Mouse (Mus musculus) hindbrain, embryonic 14.5 days (tissue): Measurements from ENCODE around the gene B4galt7. TPM values are rescaled to one million over a fixed set of nuclear protein-coding genes. Genes with fewer than 3 reads are reported as not detected.

ENCODE experiments used
- ATAC-seq: fragments of 200-750 bp; cut with Nextera tagmentation; 2 replicates; pipeline ENCODE4 v1.8.0; 2017; ENCODE audit warnings: moderate number of reproducible peaks, mild to moderate bottlenecking, moderate TSS enrichment, moderate library complexity; ENCODE audit not compliant: low FRiP score
- DNase-seq: peaks from one replicate; pipeline ENCODE4 v3.0.0-alpha.2; 2015; ENCODE audit warnings: low spot score
- H3K27ac ChIP-seq: fragments of 300-500 bp; sonication (generic); 2 replicates; pipeline ENCODE4 v1.5.1; 2014; ENCODE audit warnings: mild to moderate bottlenecking, moderate library complexity
- H3K27me3 ChIP-seq: fragments of 300-500 bp; sonication (generic); 2 replicates; pipeline ENCODE4 v1.6.1; 2014; ENCODE audit warnings: mild to moderate bottlenecking, low read length, mixed read lengths; ENCODE audit not compliant: control insufficient read depth, insufficient read depth
- H3K36me3 ChIP-seq: fragments of 300-500 bp; sonication (generic); replicated peaks from 2 replicates; pipeline ENCODE4 v1.6.1; 2014; ENCODE audit not compliant: control insufficient read depth, insufficient read depth
- H3K4me1 ChIP-seq: fragments of 300-500 bp; sonication (generic); replicated peaks from 2 replicates; pipeline ENCODE4 v1.6.1; 2014; ENCODE audit warnings: antibody characterized with exemption, low read length, mixed read lengths; ENCODE audit not compliant: control insufficient read depth, insufficient read depth
- H3K4me2 ChIP-seq: fragments of 300-500 bp; sonication (generic); replicated peaks from 2 replicates; pipeline ENCODE4 v1.6.1; 2014; ENCODE audit warnings: mild to moderate bottlenecking, moderate library complexity
- H3K4me3 ChIP-seq: fragments of 300-500 bp; sonication (generic); replicated peaks from 2 replicates; pipeline ENCODE4 v1.5.1; 2014; ENCODE audit warnings: mild to moderate bottlenecking, low read length
- H3K9ac ChIP-seq: fragments of 300-500 bp; sonication (generic); 2 replicates; pipeline ENCODE4 v1.6.1; 2014
- H3K9me3 ChIP-seq: fragments of 300-500 bp; sonication (generic); 2 replicates; pipeline ENCODE4 v1.6.1; 2016; ENCODE audit warnings: low read length; ENCODE audit not compliant: control insufficient read depth
- WGBS: fragments of 180-500 bp; shearing (Covaris S2); extraction: QIAGEN DNeasy Blood & Tissue Kit; methylation state at CpG from one replicate; pipeline ENCODE4 v1.1.7; 2014; 5-methylcytosine and 5-hydroxymethylcytosine counted together
- polyA plus RNA-seq: library from polyadenylated mRNA; unstranded; fragments of >200 nt; fragmentation: Nextera tagmentation; extraction: Ambion mirVana; gene quantifications from 2 replicates; pipeline ENCODE4 v1.2.1, GENCODE M21; 2014

B4galt7 gene
- polyA plus RNA-seq, 1 experiment from 2014 or later: 25.3 TPM

DNA sequence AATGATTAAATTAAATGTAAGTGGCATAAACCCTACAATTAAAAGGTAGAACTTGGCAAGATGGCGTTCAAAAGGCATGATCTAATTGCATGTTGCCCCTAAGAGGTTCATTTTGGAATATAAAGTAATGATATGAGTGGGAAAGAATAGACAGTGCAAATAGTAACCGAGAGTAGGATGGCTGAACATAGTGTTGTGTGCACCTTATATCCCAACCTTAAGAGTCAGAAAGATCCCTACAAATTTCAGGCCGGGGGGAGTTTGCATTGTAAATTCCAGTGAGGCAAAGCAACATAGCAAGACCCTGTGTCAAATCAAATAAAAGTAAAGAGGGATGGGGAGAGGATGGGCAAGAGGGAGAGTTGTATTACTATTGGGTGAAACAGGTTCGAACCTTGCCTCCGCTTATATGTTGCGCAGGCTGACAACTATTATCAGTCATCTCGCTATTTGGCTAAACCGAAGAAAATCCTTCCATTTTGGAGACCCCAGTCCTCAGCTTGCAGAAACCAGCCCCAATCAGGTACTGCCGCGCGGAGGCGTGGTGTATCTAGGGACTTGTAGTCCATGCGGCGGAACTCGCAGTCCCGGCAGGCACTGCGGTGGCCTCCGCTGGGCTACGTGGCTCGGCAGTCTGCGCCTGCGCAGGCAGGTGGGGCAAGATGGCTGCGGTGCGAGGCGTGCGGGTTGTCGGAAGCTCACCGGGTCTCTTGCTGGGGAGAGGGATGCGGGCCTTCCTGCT lies 7.0 kb upstream of the B4galt7 start:
- Histone ChIP-seq H3K9ac (peak overlapping the region; percentile 89), H3K4me2 (peak overlapping the region; percentile 81), H3K4me3 (peak overlapping the region; percentile 82), H3K27me3 (no peaks in the 10 kb centered on the region), H3K9me3 (no peaks in the 10 kb centered on the region), H3K36me3 (peaks cover 35% of the 10 kb centered on the region), H3K27ac (peak overlapping the region; percentile 81), H3K4me1 (peaks cover 12% of the 10 kb centered on the region)
- DNase-seq (peak; percentile 99), ATAC-seq (peak; percentile 99)
- 4% methylated on average over 29 of the region's 29 CpGs for WGBS

- ATAC-seq (0 out of 2 replicates have a peak, but pooled peaks have one; percentile 31), DNase-seq (no peak)
- under 1% methylated on average over 31 of the region's 31 CpGs for WGBS
- no peaks in the 10 kb centered on the region for H3K9me3 ChIP-seq
- peak overlapping the region; percentile 89 for H3K9ac ChIP-seq
- H3K4me2 ChIP-seq: peak overlapping the region; percentile 81
- H3K4me3 ChIP-seq: peak overlapping the region; percentile 82
- peak overlapping the region; percentile 58 for H3K27ac ChIP-seq
- H3K27me3 ChIP-seq: no peaks in the 10 kb centered on the region
- H3K4me1 ChIP-seq: peaks cover 12% of the 10 kb centered on the region
- H3K36me3 ChIP-seq: peaks cover 41% of the 10 kb centered on the region
These were observed 6.4 kb upstream of the B4galt7 start for GRCm38 (mm10) chr13:55593254-55593747.

DNA sequence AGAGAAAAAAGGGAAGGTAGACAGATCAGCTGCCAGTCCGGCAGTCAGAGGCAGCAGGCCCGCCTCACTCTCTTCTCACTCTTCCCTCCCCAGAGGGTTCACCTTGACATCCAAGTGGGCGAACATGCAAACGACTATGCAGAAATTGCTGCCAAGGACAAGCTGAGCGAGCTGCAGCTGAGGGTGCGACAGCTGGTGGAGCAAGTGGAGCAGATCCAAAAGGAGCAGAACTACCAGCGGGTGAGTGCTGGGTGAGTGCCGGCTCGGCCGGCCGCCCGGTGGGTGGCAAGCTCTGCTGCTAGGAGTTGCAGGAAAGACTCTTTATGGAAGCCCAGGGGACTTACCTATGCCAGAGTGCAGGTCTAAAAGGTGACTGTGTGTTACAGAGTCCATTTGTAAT lies 4.3 kb upstream of the B4galt7 start:
- Histone ChIP-seq H3K27ac (no peak overlapping the region), H3K36me3 (peaks cover 45% of the 10 kb centered on the region), H3K9ac (no peak overlapping the region), H3K4me1 (peaks cover 12% of the 10 kb centered on the region), H3K27me3 (no peaks in the 10 kb centered on the region), H3K9me3 (no peaks in the 10 kb centered on the region), H3K4me3 (no peak overlapping the region), H3K4me2 (no peak overlapping the region)
- ATAC-seq: no peak
- no peak for DNase-seq
- 89% methylated on average over 12 of the region's 12 CpGs for WGBS

DNA sequence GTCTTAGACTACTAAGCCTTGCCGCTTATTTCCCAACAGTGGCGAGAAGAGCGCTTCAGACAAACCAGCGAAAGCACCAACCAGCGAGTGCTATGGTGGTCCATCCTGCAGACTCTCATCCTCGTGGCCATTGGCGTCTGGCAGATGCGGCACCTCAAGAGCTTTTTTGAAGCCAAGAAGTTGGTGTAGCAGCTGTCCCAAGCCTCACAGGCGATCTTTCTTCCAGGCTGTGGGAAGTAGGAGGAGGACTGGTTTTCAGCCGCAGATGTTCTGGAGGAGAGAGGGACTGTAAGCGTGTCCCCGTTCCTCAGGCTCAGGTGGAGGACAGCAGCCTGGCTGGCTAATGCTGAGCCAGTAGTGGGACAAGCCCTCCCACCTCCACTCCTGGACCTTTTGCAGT lies 2.9 kb upstream of the B4galt7 start:
- H3K27ac ChIP-seq: no peak overlapping the region
- 96% methylated on average over 12 of the region's 12 CpGs for WGBS
- H3K4me3 ChIP-seq: no peak overlapping the region
- H3K9ac ChIP-seq: no peak overlapping the region
- no peak for DNase-seq
- H3K4me1 ChIP-seq: peaks cover 21% of the 10 kb centered on the region
- H3K9me3 ChIP-seq: no peaks in the 10 kb centered on the region
- H3K27me3 ChIP-seq: no peaks in the 10 kb centered on the region
- peaks cover 45% of the 10 kb centered on the region for H3K36me3 ChIP-seq
- no peak overlapping the region for H3K4me2 ChIP-seq
- ATAC-seq: no peak

DNA sequence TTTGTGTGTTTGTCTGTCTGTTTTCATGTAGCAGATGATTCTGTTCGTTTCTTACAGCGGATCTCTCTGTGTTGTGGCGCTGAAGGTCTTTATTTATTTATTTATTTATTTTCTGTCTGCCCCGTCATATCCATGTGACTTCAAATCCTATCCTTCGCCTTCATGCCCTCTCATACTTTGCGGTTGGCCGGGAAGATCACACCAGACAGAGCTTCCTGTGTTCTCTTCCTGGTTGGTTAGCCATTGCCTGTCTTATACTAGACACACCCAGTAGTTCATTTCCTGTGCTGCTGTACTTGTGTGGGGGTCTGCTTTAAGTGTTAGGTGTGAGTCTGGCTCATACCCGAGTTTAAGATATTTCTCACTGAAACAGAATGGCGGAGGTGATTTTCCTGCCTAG lies 961 bp downstream of the B4galt7 start:
- H3K27me3 ChIP-seq: no peaks in the 10 kb centered on the region
- H3K36me3 ChIP-seq: peaks cover 48% of the 10 kb centered on the region
- peak overlapping the region; percentile 82 for H3K4me2 ChIP-seq
- 19% methylated on average over 9 of the region's 9 CpGs for WGBS
- H3K9ac ChIP-seq: peak overlapping the region; percentile 86
- H3K27ac ChIP-seq: peak overlapping the region; percentile 65; the same call in 1 of the 2 replicates
- H3K4me1 ChIP-seq: peaks cover 9% of the 10 kb centered on the region
- no peak for DNase-seq
- 0 out of 2 replicates have a peak, but pooled peaks have one; percentile 35 for ATAC-seq
- peak overlapping the region; percentile 81 for H3K4me3 ChIP-seq
- H3K9me3 ChIP-seq: no peaks in the 10 kb centered on the region

DNA sequence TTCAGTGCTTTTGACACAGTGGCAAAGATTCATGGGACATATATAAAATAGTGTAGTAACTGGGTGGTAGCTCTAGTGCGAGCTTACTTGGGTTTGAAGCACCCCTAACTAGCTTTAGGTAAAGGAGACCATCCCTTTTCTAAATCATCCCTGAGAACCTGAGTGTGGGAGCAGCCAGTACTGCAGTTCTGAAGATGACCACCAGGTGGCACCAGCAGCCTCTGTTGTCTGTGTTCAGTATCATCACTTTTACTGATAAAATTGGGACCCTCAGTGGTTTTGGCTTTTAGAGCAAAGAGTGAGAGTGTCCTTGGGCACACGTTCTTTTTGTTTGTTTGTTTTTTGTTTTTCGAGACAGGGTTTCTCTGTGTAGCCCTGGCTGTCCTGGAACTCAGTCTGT lies 1.9 kb downstream of the B4galt7 start:
- peak overlapping the region; percentile 82 for H3K4me2 ChIP-seq
- H3K27me3 ChIP-seq: no peaks in the 10 kb centered on the region
- no peaks in the 10 kb centered on the region for H3K9me3 ChIP-seq
- peaks cover 9% of the 10 kb centered on the region for H3K4me1 ChIP-seq
- H3K4me3 ChIP-seq: peak overlapping the region; percentile 81; the same call in 1 of the 2 replicates
- ATAC-seq (no peak), DNase-seq (peak; percentile 92)
- no peak overlapping the region; the same call in 1 of the 2 replicates for H3K9ac ChIP-seq
- H3K36me3 ChIP-seq: peaks cover 48% of the 10 kb centered on the region
- 5% methylated on average over 3 of the region's 3 CpGs for WGBS
- no peak overlapping the region for H3K27ac ChIP-seq

DNA sequence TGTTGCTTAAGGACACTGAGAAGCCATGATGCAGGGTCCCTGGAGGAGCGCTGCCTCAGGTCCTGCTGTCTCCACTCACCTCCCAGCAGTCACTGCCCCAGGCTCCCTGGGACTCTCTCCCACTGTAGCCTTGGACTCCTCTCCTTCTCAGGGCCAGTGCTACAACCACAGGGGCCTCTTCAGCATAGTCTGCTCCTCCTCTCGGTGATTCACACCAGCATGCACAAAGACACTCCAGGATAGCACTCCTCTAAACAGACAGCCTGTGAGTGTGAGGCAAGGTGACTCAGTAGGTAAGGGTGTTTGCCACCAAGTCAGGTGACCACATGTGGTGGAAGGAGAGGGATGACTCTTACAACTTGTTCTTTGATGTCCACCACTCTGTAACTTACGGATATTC lies 4.9 kb downstream of the B4galt7 start:
- Histone ChIP-seq H3K4me1 (peaks cover 9% of the 10 kb centered on the region), H3K4me2 (no peak overlapping the region), H3K4me3 (no peak overlapping the region), H3K36me3 (peaks cover 57% of the 10 kb centered on the region), H3K9me3 (no peaks in the 10 kb centered on the region), H3K9ac (no peak overlapping the region), H3K27ac (no peak overlapping the region), H3K27me3 (no peaks in the 10 kb centered on the region)
- DNase-seq (no peak), ATAC-seq (no peak)
- 97% methylated on average over 3 of the region's 3 CpGs for WGBS

- DNase-seq (no peak), ATAC-seq (no peak)
- Histone ChIP-seq H3K27ac (no peak overlapping the region), H3K4me2 (no peak overlapping the region), H3K27me3 (no peaks in the 10 kb centered on the region), H3K4me3 (no peak overlapping the region), H3K4me1 (no peaks in the 10 kb centered on the region), H3K9me3 (no peaks in the 10 kb centered on the region), H3K9ac (no peak overlapping the region), H3K36me3 (peaks cover 60% of the 10 kb centered on the region)
- WGBS: 84% methylated on average over 10 of the region's 10 CpGs
These were observed 7.4 kb downstream of the B4galt7 start for GRCm38 (mm10) chr13:55606899-55607623.

DNA sequence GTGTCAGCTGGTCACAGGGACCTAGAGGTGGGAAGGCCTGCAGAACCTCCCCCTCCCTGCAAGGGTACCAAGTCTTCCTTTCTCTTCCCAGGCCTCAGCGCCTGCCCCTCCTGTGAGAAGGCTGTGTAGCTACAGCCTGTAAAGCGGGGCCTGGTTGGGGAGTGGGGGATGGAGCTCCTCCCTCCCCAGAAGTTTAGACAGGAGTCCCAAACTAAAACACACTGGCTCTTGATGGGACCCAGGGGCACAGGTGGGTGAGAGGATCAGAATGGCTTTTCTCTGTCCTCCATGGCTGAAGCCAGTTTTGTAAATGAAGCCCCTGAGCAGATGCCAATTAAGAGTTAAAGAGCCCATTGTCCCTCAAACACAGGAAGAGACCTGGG lies 7.9 kb downstream of the B4galt7 start:
- Histone ChIP-seq H3K4me2 (no peak overlapping the region), H3K4me3 (no peak overlapping the region), H3K36me3 (peaks cover 60% of the 10 kb centered on the region), H3K9me3 (no peaks in the 10 kb centered on the region), H3K9ac (no peak overlapping the region), H3K27ac (no peak overlapping the region), H3K4me1 (no peaks in the 10 kb centered on the region), H3K27me3 (no peaks in the 10 kb centered on the region)
- DNase-seq (no peak), ATAC-seq (no peak)
- WGBS: 89% methylated on average over 2 of the region's 2 CpGs
